In the genomic region with DNA sequence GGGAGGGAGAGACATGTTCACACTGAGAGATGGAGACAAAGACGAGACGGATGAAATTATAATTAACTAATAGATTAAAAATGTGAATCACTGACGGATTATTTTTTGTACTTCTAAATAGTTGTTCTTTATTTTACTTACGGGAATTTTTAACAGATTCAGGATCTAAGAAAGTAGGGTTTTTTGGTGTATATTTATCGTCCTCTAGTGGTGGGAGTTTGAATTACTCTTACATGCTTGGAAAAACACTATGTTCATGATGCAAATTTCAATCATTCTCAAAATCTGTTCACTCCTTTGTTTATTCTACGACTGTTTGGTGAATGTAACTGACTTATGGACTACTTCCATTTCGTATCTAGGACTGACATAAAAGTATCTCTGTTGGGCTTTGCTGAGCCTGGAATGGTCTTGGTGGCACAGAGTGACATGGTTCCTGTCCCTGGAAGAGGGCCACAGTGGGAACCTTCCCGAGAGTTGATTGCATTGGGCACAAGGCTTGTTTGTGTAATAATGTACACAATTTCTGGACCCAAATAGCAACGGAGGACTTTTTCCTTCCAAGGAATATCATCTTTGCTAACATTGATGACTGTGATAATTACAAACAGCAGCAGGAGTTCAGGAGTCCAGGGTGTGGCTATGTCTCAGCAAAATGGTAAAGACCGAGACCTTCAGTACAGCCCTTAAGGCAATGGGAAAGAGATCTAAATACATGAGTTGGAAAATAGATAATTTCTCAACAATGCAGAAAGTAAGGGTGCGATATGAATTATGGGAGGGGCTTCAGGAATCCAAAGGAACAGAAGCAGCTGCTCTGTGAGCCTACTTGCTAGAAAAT, we compare ENCODE assay signal across 8 mouse cellular contexts.
DNase-seq lines count a peak whose midpoint lies in the region; ATAC-seq and TF ChIP-seq lines count a peak whose summit lies in the region.

No protein-coding gene starts in this region.

- no peak overlapping the region for H3K4me3 ChIP-seq in forebrain, embryonic 14.5 days (ENCODE audit: low read depth, low read length)
- H3K4me3 ChIP-seq in forebrain, embryonic 10.5 days, result no peak overlapping the region
- H3K4me3 ChIP-seq in small intestine, adult 2 months (ENCODE audit: low read depth, low read length), result no peak overlapping the region

- peak; percentile 42; the same call in 1 of the 2 replicates for ATAC-seq in forebrain, embryonic 14.5 days

- H3K9me3 ChIP-seq in forebrain, embryonic 14.5 days (replicated peaks; ENCODE audit: control insufficient read depth, low read length), result no peaks in the 10 kb centered on the region
- H3K9me3 ChIP-seq in forebrain, embryonic 10.5 days, result no peaks in the 10 kb centered on the region

- no peak overlapping the region for H3K27ac ChIP-seq in forebrain, embryonic 14.5 days (ENCODE audit: low read depth, low read length)
- no peak overlapping the region for H3K27ac ChIP-seq in forebrain, embryonic 10.5 days
- no peak overlapping the region for H3K27ac ChIP-seq in small intestine, adult 2 months (ENCODE audit: insufficient read depth, low read depth, low read length)

- H3K4me2 ChIP-seq in forebrain, embryonic 14.5 days (ENCODE audit: low read length), result no peak overlapping the region

- no peak for TF ChIP-seq POLR2A in small intestine, adult 2 months (IDR thresholded peaks at IDR 0.05; ENCODE audit: low read depth, low read length)

- H3K36me3 ChIP-seq in forebrain, embryonic 14.5 days (ENCODE audit: control insufficient read depth, insufficient read depth, low read length), result no peaks in the 10 kb centered on the region
- H3K36me3 ChIP-seq in forebrain, embryonic 10.5 days (replicated peaks), result no peaks in the 10 kb centered on the region
- H3K36me3 ChIP-seq in small intestine, adult 2 months (ENCODE audit: control insufficient read depth, insufficient read depth, low read length), result no peaks in the 10 kb centered on the region

- peak; percentile 75 for DNase-seq in forebrain, embryonic 14.5 days (ENCODE audit: low spot score)
- DNase-seq in forebrain, embryonic 10.5 days (ENCODE audit: extremely low spot score, low spot score), result no peak
- peak; percentile 17 for DNase-seq in lung, postnatal 25 days (ENCODE audit: low spot score)
- DNase-seq in lung, postnatal 10 days, result no peak
- peak; percentile 19 for DNase-seq in embryo, embryonic 11.5 days (ENCODE audit: low read depth, low spot score)
- DNase-seq in adrenal gland, postnatal 14 days, result no peak
- no peak for DNase-seq in cerebellum, postnatal 4 days (ENCODE audit: low spot score in 2 of 2)

- H3K4me1 ChIP-seq in forebrain, embryonic 14.5 days (ENCODE audit: control insufficient read depth, insufficient read depth, low read length), result no peaks in the 10 kb centered on the region
- peaks cover 6% of the 10 kb centered on the region; the same call in 1 of the 2 replicates for H3K4me1 ChIP-seq in forebrain, embryonic 10.5 days
- H3K4me1 ChIP-seq in small intestine, adult 2 months (ENCODE audit: control insufficient read depth, insufficient read depth, insufficient read length, low read length), result peaks cover 5% of the 10 kb centered on the region; the same call in 1 of the 2 replicates

- H3K27me3 ChIP-seq in forebrain, embryonic 14.5 days (replicated peaks; ENCODE audit: control insufficient read depth, insufficient read depth, low read length), result no peaks in the 10 kb centered on the region
- no peaks in the 10 kb centered on the region for H3K27me3 ChIP-seq in forebrain, embryonic 10.5 days (ENCODE audit: poor library complexity, severe bottlenecking)
- no peaks in the 10 kb centered on the region for H3K27me3 ChIP-seq in small intestine, adult 2 months (ENCODE audit: control insufficient read depth, insufficient read depth, low read length)

- TF ChIP-seq CTCF in small intestine, adult 2 months (IDR thresholded peaks at IDR 0.05; ENCODE audit: extremely low read depth, insufficient read length, insufficient replicate concordance, low read depth, low read length), result peak; percentile 33; the same call in 1 of the 2 replicates

- 42% methylated on average over 11 of the region's 11 CpGs for WGBS in forebrain, embryonic 14.5 days
- 56% methylated on average over 11 of the region's 11 CpGs for WGBS in forebrain, embryonic 10.5 days
- WGBS in small intestine, adult 2 months, result 28% methylated on average over 11 of the region's 11 CpGs

- H3K9ac ChIP-seq in forebrain, embryonic 14.5 days (ENCODE audit: low read length), result no peak overlapping the region

Comparison
In these comparisons a context has a peak if more than half of its experiments do, and no peak if none do; other contexts are left out.
1. DNase-seq: peak in forebrain, embryonic 14.5 days (single experiment), lung, postnatal 25 days (single experiment) and embryo, embryonic 11.5 days (single experiment); none in forebrain, embryonic 10.5 days (single experiment), lung, postnatal 10 days (single experiment), adrenal gland, postnatal 14 days (single experiment) and cerebellum, postnatal 4 days (0 of 2).